Mouse (Mus musculus) R1 (cell line): ENCODE results near the gene Tiparp.

Experiments used
- DNase-seq: peaks from one replicate; pipeline ENCODE4 v3.0.0-alpha.2; 2018; ENCODE audit warnings: low read depth, low spot score

The Tiparp gene

DNA sequence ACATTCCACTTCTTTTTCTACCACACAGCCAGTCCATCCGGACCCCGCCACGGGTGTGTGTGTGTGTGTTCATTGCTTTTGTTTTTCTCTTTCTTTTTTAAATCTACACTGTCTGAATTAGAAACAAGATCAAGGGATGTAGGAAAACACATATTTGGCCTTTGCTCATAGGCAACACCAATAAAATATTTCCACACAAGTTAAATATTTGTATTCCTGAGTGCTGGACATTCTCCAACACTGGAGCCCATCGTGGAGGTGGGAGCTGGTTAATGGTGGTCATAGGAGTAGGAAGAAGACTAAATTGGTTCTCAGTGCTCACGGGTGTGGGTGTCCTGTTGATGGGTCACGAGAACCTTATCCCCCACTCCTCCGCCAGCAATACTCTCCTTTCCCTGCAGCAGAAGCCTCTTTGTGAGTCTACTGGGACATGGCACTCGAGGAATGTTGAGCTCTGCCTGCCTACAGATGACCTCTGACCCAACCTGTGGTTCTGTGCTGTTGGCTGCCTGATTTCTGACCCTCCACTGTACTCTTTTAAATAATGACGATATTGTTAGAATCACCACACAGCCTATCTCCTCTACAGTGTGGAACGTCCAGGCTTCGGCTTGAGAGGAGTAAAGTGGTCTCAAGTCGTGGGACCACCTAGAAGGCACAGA is 51.2 kb downstream of the Tiparp start:
- no peak for DNase-seq

DNA sequence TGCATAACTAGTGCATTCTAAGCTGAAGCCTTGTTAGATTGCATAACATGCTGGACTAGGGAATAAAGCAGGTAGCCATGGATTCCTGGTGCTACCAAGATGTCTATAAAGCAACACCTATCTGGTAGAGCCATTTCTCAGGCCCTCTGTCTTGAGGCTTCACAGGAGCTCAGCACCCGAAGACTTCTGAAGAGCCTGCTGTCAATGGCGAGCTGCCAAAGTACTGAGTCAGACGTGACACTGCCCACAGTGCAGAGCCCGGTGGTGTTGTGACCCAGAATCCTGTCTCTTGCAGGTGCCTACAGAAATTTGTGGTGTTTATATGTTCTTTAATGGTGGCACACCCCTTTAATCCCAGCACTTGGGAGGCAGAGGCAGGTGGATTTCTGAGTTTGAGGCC is 53.4 kb downstream of the Tiparp start:
- DNase-seq = no peak

DNA sequence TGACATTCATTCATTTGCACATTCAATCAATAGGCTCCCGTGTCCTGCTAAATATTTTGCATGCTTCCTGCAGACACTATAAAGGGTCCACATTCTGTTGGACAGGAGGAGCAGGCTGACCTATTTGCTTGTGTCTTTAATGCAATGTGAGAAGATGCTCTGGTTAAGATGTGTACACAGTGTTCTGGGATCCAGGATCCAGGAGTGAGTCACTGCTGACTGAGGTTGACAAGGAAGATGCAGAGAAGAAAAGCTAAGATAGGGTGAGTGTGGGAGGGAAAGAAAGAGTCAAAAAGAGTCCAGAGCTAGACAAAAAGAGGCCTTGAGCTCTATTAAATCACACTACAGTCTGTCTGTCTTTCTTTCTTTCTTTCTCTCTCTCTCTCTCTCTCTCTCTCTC is 56.1 kb downstream of the Tiparp start:
- no peak for DNase-seq

DNA sequence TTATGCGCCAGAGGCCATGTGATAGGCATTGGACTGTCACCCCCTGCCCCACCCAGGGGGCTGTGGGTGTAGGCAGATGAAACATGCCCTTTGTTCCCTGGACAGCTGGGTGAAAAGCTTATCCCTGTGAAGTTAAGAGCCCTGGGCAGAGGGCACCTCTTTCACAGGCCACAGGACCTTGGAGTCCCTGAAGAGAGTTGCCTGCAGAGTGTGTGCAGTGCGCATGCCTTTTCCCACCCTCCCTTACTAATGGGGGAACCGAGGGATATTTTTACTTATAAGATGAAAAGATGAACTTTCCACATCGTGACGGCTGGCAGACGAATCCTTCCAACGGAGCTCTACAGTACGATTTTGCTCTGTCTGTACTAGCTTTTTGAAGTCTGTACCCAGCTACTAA is 57.1 kb downstream of the Tiparp start:
- DNase-seq = no peak

DNA sequence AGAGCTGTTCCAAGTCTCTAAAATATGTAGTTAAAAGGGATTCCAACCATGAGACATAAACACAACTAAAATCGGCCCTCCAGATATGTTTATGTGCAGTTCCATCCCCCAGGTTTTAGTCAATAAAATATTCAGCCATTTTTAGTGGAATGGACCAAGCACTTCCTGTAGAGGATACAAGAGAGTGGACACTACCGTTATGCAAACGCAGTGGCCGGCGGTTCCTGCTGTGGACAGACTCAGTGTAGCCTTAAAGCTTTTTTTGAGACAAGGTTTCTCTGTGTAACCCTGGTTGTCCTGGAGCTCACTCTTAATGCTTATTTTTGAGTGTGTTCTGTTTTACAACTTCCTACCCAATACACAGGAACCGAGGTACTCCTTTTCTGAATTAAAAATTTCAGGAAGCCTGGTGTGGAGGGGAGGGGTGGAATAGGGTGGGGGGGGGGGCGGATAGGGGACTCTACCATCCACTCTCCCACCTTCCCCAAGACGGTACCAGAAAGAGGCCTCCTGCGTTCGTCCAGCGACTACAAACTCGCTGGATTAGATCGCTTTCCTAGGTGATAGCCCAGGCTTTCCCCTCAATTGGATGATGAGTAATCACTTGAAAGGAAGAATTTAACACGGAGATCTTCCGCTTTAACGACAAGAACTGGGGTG is 57.7 kb downstream of the Tiparp start:
- no peak for DNase-seq

DNA sequence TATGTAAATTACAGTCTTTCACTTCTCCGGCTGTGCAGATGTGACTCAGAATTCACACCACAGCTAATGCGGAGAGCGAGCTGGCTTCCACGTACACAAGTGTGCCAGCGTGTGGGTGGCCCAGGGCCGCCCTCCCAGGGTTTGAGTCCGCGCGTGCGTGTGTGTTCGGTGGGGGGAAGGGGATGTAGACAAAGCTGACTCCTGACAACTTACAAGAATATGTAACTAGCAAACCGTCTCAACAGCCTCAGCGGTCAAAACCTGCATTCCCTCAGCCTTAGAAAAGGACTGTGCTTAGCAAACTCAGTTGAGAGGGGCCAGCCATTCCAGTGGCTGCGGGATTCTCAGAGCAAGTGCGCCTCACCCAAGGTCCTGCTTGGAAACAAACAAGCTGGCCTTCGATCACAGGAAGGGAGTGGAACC is 58.3 kb downstream of the Tiparp start:
- peak; percentile 41 for DNase-seq

DNA sequence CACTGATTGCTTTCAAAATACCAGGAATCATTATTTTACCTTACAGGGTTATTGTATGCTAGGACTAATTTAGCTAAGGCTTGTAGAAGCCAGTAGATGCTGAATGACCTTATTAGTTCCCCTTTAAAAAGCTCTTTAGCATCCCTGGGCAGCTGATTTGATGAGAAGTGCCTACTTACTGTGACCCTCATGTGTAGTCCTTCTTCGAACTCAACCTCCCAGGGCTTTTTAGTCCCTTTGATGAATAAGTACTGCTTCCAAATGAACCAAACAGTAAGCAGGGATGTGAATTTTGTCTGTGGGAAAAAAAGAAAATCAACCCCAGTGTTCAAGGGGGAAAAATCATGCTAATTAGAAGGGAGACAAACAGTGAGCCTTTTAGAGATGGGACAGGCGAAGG is 58.8 kb downstream of the Tiparp start:
- DNase-seq = no peak

DNA sequence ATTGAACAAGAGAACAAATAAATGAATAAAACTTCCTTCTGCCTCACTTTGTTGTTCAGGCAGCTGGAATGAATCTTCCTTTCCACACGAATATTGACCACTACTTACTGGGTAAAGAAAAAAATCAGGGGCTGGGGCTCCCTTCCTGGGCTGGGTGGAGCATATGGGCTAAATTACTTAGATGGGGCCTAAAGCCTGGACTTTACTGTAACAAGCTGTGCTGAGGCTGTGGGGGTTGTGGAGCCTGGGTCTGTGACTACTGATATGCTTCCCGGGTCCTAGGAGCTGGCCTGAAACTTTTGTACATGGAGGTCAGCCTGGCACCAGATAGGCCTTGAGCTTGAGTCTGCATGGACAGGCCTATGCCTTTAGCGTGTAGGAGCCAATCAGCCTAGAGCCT is 60.2 kb downstream of the Tiparp start:
- no peak for DNase-seq

DNA sequence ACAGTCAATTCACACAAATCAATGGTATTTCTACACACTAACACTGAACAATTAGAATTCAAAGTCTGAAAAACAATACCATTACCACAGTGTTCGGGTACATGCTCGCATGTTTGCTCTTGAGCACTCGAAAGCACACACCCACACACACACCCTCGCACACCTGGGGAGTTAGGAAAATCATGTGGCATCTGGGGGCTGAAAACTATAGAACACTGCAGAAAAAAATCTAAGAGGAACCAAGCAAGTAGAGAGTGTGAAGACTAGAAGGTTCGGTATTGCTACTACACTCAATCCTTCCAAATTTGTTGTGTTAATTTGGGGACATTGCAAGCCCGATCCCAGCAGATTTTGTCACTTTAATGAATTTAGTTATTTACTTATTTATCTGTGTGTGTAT is 64.6 kb downstream of the Tiparp start:
- DNase-seq = no peak

DNA sequence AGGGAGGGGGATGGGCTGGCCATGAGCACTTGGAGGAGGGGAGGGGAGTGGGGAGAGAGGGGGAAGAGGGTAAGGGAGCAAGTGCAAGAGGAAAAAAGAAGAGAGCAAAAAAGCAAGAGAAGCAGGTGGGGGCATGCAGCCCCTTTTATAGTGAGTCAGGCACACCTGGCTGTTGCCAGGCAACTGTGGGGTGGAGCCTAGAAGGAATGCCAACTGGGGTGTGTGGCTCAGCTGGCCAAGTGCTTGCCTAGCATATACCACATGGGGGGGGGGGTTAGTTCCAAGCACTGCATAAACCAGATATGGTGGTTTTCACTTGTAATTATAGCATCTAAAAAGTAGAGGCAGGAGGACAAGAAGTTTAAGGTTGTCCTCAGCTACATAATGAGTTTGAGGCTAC is 66.3 kb downstream of the Tiparp start:
- DNase-seq = peak; percentile 58

DNA sequence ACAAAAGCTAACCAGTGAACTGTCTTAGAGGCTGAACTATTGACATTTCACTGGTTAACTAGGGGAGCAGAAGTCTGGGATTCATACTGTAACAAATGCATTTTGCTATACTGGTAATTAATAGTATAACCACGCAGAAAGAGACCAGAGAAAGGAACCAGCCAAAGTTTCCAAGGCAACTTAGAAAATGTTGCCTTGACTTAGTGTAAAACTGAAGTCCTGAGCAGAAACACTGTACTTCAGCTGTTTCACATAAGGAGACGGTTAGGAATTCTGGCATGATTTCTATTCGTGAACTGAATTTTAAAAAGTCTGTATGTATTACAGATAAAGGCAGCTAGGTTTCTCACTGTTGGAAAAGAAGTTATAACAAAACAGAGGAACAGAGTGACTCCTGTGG is 67.0 kb downstream of the Tiparp start:
- no peak for DNase-seq

DNA sequence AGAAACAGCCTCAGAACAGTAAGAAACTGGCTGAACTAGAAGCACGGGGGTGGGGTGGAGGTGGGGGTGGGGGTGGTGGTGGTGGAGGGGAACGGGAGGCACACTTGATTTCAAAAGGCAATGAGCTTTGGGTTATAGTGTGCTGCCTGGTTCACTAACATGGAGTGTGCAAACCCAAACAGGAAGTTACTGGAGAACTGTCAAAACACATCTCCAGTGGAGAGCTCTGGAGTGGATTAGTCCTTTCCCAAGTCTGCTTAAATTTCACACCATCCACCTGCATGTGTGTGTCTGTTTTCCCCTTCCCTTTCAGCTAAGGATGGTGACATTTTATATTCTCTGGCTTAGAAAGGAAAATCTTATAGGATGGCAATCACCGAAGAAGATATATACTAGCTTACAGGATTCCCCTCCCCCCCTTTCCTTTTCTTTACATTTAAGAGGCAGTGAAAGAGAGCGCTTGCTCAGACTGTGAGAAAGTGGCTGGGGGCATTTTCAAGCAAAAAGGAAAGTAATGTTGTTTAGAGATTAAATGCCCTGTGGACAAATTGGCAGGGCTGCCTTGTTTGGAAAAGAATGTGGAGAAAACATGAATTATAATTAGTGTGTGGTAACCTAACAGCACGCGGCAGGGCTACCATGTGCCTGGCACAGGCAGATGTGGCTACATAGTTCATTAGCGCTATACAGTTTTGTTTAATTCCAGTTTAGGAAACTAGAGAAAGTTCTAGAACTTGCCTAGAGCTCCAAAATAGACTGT is 70.0 kb downstream of the Tiparp start:
- no peak for DNase-seq

DNA sequence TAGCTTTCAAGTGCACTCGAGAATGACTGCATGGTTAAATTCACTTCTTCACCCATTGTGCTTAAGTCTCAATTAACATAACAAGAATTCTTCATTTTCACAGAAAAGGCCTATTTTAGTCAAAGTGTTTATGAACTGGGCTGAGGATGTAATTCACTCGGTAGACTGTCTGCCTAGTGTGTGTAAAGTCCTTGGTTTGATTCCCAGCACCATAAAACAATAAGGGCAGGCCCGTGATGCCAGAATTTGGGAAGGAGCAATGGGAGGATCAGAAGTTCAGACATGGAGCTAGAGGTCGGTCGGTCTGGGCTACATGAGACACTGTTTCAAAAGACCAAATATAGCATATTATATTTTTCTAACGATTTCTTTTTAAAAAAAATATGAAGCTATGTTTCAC is 70.9 kb downstream of the Tiparp start:
- DNase-seq = no peak

DNA sequence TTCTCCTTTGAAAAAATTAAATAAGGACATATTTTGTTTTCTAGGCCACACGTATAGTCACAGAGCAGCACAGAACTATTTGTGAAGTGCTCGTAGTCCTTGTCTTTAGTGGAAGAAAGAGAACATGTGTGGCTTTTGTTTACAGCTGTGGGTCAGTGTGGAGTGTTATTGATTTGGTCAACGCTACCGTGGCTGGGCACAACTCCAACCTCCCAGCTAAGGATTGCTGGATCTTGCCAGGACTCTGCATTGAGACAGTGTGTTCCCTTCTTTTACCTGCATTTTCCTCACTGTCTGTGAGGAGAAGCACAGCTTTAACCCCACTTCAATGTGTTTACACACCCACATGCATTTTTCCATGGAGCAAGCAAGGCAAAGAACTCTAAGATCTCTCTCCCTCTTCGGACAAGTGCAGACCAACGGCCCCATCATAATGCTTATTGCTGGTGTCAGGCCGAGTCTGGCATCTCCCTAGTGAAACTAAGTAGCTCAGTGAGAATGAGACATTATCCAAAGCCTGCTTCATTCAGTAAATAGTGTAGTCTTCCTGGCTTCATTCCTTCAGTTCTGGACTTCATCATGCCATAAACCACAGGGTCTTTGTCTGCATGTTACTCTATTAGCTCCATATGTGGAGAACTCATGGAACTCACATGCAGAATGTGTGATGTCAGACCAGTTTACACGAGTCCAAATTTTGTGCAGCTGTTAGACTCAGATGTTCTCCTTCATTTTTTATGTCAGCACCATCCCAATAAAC is 73.3 kb downstream of the Tiparp start:
- DNase-seq = no peak

DNA sequence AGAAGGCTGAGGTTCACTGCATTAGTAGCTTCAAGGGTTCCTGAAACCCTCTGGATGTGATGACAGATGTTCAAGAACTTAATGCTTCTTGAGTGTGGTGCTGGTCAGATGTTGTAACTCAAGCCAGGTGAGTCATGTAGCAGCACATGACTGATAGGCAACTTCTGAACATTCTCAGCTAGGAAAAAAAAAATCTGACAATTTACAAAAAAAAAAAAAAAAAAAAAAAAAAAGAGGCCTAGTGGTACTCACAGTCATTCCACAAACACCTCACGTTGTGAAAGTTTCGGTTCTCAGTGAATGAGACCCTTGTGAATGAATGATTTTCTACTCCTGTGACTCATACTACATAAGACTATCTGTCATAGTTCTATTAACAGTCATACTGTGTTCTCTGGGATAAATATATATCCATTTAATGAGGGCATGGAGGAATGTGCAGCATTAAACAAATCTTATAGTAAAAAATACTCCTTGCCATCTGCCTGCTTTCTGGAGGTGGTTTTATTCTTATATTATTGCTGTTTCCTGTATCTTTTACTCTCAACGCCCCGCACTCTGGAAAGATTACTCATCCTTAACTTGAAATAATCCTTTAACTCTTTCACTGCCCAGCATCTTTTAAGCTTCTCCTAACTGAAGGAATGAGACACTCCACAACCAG is 75.3 kb downstream of the Tiparp start:
- DNase-seq = no peak
